Mouse (Mus musculus) gastrocnemius, postnatal 25 days (tissue): ENCODE measurements around the gene Msh2. TPM values are rescaled to one million over a fixed set of nuclear protein-coding genes. Genes with fewer than 3 reads are reported as not detected.
"Not testable (repeated sequence)": the region's sequence is repeated elsewhere in the genome, so short reads cannot be mapped to it uniquely, and the experiment has no call there.

Experiments used
- DNase-seq: peaks from one replicate; pipeline ENCODE4 v3.0.0; 2022
- long read RNA-seq, 2 experiments: library from polyadenylated mRNA; stranded (forward); transcript quantifications; one replicate each; pipeline ENCODE4 v2.0.0; 2021
- total RNA-seq, 2 experiments: library from RNA; stranded (reverse); gene quantifications; 1 replicate in 1 of 2; 2 replicates in 1 of 2; pipeline ENCODE4 v1.2.3; 2021

Gene Msh2
- 1 to 10 TPM; 7.8 to 9.5 TPM for total RNA-seq
- long read RNA-seq, experiment 1, partial matches to known transcripts, result 2 of 6 reads
- long read RNA-seq, experiment 1, other reads (novel, unspliced or antisense), result 0 of 6 reads
- long read RNA-seq, experiment 2, transcript Msh2-201 (16 exons, 3,283 nt), result major isoform, 21 of 28 reads
- long read RNA-seq, experiment 2, partial matches to known transcripts, result 3 of 28 reads
- long read RNA-seq, experiment 2, other reads (novel, unspliced or antisense), result 4 of 28 reads

DNA sequence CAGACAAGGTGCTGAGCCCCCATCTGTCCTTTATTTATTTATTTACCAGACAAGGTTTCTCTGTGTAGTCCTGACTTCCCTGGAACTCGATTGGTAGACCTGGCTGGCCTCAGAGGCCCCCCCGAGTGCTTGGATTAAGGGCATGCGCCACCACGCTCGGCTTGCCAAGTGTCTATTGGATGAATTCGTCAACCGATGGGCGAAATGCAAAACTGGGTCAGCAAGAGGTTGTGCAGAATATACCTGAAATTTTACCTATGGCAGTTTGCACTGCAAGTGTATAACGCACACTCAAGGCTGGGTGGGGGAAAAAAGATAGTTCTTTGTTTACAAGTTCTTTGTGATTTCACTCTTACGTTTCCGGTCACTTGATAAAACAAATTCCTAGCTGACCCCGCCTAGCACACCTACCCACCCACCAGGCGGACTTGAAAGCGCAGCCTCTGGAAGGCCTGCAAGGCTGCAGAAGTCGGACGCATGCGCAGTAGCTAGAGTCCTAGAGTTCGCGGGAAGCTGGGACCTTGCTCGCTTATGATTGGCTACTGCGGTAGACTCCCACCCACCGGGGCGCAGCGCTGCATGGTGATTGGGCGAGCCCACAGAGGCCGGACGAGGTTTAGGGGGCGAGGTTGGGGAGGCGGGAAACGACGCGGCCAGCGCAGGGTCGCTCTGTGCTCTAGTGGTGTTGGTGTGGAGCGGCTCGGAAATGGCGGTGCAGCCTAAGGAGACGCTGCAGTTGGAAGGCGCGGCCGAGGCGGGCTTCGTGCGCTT, at the start of gene Msh2:
Msh2 (plus strand) TSS at position 441 of the 771 bp plus-strand sequence.
- DNase-seq, result peak; percentile 97

DNA sequence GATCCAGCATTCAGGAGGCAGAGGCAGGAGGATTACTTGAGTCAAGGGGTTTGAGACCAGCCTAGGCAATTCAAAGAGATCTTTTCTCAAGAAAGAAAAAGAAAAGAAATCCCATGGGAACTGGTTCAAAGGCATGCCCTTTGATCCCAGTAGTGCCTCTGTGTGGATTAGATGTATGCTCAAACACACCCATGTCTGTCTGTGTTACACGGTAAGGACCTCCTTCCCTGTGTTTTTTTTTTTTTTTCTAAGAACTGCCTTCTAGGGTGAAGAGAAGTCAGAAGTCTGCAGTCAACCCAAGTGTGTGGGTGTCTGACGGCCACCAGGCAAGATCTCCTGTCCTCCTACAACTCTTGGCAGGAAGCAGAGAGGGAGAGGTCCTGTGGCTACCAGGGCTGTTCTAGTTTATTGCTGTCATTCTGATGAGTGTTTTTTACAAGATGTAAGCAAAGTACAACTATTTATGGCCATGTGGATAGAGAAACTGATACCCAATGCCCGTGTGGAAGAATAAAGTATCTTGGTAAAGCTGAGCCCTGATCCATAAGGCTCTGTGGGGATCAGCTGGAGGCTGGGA, 46.5 kb upstream of the Msh2 start:
- DNase-seq, result no peak

DNA sequence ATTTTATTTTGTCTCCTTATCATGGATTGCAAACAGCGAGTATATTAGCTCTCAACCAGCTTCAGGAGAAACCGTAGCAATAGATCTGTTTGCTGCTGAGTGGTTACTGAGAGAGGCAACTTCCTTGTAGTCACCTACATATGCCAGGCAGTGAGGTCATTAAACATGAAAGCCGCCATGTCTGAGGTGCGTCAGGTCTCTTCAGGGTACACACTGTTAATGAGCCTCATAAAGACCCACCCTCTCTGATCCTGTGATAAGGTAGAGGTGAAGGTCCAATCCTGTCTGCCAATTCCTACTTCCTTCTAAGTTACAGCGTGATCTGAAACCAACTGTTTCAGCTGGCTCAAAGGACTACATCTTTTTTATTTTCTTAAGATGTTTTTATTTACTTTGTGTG, 44.0 kb upstream of the Msh2 start:
- no peak for DNase-seq

DNA sequence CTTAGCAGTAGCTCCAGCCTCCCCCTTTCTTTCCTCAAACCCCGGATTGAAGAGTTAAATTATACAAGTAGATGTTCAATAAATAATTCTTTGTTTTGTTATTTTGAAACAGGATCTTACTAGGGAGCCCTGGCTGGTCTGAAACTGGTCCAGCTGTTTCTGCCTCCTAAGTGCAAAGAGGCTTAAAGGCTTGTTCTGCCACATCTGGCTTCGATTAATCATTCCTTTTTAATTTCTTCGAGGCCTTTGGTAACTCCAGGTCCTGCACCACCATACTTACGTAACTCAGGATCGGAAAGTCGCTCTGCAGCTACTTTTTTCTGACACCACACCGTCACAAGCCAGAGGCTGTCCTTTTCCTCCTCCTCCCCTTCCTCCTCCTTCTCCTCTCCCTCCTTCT, 43.4 kb upstream of the Msh2 start:
- no peak for DNase-seq

DNA sequence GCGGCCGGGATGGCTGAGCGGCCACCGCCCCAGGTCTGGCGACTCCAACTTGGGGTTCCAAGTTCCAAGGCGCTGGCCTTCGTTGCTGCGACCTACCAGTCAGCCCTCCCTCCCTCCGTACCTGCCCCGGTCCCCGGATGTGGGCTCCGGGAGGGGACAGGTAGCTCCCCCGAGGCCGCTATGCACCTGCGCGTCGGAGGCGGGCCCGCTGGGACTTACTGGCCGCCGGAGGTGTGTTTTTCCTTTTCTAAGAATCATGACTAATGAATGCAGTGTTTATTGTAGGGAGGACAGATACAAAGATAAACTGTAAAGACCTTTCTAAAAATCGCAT, 35.1 kb upstream of the Msh2 start:
- no peak for DNase-seq

DNA sequence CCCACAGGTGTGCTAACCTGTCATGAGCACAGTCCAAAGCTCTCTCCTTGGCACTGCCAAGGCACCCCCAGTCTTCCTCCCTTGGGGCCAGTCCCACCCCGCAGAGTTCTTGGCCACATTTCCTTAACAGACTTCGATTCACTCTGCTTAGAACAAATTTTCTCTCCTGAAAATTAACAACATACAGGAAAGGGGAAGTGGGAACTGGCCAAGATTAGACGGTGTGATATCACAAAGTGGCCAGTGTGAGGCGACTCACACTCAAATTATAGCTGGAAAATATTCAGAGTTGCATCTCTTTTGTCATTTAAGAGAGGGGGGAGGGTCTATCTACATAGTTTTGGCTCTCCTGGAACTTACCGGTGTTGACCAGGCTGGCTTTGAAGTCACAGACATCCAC, 32.9 kb upstream of the Msh2 start:
- no peak for DNase-seq

DNA sequence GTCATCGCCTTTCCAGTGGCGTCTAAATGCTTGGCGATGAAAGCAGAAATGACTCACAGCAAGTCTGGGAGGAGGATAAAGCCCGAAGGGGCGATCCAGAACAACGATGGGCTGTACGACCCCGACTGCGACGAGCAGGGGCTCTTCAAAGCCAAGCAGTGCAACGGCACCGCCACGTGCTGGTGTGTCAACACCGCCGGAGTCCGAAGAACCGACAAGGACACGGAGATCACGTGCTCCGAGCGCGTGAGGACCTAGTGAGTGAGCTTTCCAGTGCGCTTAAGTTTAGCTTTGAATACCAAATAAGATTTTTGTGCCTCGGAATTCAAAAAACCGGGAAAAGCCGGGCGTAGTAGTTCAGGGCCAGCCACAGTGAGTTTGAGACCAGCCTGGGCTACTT, 31.9 kb upstream of the Msh2 start:
- DNase-seq, result no peak

DNA sequence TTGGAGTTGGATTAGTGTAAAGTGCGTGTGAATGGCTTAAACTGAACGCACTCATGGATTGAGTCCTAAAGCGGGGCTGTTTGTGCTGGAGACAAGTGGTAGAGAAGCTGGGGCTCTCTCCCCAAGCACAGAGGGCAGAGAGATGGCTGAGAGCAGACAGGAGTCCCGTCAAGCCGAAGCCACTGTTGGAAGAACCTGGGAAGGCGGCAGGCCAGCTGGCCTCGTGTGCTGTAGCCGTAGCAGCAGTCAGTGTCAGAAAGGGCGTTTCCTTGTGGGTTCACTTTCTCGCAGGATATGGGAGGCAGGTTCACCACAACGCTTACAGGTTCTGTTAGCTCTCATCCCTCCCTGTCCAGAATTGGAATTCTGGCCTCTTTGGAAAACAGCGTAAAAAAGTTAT, 31.1 kb upstream of the Msh2 start:
- DNase-seq, result no peak

DNA sequence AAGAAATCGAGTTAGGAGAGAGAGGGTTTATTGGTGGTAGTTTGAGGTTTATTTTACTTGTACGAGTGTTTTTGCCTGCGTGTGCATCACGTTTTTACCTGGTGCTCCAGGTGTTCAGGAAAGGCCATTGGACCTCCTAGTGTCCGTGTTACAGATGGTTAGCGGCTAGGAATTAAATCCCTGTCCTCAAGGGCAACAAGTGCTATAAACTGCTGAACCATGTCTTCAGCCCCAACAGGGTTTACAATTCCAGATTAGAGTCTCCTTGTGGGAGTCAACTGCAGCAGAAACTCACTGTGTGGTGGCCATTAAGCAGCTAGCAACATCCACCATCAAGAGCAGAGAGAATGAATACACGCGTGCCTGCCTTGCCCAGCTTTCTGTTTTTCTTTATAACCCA, 29.4 kb upstream of the Msh2 start:
- no peak for DNase-seq

DNA sequence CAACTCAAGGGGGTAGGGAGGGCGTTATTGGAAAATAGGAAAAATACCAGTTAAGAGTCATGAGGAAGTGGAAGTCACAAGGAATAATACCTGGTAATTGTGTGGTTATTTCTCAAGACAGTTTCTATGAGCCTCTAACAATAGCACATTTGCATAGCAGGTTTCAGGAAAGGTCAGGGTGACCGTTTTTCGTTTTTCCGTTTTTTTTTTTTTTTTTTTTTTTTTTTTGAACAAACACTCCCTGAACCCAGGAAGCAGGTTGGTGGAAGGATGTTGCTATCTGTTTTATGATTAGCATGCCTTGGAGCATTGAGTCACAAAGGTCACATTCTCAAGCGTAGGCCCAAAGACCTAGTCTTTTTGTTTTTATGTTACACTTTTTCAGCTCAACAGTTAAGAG, 16.5 kb upstream of the Msh2 start:
- DNase-seq, result not testable (repeated sequence)

DNA sequence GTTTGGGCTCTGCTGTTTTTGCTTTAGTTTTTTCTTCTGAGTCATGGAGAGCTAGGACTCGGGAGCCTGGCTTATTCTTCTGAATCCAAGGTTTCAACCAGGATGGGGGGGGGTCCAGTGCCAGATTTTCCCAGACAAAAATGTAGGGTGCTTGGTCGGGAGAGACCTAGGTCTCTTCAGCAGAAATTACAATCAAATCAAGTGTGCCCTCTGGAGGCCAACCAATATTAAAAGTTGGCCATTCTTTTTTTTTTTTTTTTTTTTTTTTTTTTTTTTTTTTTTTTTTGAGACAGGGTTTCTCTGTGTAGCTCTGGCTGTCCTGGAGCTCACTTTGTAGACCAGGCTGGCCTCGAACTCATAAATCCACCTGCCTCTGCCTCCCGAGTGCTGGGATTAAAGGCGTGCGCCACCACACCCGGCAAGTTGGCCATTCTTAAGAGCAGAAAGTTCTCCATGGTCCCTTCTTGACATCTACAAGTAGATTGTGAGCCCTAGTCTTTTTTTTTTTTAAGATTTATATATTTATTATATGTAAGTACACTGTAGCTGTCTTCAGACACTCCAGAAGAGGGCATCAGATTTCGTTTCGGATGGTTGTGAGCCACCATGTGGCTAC, 10.1 kb upstream of the Msh2 start:
- not testable (repeated sequence) for DNase-seq

DNA sequence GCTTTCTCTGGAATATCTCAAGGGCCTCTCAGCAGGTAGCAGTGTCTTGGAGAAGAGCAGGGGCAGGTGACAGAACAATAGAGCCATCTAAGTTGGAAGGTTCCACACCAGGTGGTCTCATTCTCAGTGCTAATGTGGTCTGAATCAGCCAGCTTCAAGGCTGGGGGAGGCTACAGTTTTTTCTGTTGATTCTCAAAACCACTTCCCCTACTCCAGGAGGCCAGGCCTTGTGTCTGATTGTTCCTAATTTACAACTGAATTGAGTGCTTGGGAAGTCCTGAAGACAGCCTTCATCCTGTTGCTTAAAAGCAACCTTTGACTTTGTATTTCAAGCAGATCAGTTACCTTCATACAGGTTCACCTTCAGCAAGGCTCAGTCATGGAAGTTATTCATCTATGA, 7.9 kb upstream of the Msh2 start:
- no peak for DNase-seq

DNA sequence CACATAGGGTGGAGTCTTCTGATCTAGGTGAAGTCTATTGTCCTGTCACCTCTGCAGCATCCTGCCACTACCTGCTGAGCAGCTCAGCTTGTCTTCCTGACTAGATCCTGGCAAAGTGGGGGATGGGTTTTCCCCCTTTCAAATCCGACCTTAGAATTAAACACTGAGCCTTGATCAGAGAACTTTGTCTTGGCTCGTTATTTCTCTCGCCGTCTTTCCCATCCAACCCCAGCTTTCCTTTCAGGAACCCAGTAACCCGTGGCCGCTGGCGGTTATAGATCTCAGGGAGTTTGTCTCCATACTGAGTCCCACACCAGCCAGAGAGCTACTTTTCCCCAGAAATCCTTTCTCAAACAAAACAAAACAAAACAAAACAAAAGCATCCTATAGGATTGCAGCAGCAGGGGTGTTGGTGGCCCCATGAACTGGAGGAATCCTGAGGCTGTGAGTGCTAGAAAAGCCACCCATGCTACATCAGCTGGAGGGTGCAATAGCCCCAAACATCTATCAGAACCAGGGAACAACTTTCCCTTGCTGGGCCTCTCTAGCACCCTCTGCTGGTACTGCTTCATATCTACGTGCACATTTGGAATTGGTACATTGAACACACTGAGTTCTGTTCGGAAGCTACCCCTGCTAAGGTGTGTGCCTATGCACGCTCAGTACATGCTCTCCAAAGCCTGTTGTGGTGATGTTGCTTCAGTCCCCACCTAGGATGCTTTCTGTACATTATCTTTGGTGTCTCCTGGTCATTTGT, 6.9 kb upstream of the Msh2 start:
- peak; percentile 16 for DNase-seq

DNA sequence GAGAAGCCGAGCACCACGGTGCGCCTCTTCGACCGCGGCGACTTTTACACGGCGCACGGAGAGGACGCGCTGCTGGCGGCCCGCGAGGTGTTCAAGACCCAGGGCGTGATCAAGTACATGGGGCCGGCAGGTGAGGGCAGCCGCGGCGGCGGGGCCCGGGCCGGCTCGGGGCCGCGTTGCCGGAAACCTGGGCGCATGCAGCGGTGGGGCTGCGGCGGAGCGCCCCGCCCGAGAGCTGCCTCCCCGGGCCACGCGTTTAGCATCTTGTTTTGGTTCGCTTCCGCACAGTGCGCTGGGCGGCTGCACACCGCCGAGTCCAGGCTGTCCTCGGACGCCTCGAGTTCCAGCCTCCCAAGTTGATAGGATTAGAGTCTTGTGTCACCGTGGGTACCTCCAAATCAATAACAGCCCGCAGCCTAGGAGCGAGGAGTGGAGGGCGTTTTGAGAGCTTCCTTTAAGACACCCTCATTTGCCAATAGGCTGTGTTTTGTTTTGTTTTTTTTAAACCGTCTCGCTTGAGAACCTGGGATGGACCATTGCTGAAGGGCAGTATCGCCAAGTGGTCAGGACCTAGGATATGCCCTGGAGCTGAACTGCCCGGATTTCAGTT, 652 bp downstream of the Msh2 start:
- DNase-seq, result no peak

DNA sequence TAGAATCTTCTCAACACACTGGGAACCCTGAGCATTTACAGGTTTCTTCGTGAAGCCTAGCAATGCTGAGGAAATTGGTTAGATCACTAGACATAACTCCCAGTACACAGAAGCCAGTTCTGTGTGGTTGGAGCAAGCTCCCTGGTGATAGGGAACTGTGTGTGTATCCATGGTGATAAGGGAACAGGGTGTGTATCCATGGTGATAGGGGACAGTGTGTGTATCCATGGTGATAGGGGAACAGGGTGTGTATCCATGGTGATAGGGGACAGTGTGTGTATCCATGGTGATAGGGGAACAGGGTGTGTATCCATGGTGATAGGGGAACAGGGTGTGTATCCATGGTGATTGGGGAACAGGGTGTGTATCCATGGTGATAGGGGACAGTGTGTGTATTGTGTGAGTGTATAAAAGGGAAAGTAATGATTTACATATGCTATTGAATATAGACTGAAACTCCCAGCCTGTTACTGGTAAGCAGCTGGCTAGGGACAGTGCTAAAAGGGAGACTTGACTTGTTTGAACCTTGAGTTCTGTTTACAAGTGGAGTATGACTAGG, 4.9 kb downstream of the Msh2 start:
- DNase-seq, result not testable (repeated sequence)

DNA sequence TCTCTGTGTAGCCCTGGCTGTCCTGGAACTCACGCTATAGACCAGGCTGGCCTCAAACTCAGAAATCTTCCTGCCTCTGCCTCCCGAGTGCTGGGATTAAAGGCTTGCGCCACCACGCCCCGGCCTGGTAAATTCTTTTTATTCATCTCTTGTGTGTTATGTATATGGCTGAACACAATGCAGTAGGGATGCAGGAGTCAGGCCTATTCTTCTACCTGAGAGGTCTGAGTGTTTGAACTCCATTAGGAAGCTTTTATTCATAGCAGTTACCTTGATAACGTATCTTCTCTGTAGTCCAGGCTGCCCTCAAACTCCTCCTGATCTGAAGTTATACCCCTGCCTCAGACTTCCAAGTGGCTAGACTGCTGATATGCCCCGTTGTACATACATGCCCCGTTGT, 5.5 kb downstream of the Msh2 start:
- no peak for DNase-seq

DNA sequence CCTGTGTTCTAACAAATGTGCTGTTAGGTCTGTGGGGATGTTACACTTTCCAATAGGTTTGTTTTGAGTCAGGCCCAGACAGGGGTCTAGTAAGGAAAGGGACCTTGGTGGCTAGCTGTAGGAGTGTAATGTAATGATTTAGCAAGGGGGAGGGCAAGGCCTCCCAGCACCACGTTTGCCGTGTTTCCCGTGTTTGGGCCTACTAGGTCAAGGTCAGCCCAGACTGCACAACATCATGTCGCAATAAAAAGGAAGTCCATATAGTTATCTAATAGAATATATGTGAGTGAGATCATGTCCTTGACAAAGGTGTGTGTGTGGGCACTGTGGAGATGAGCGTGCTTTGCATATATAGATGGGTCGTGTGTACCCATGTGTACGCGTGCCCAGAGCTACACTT, 17.1 kb downstream of the Msh2 start:
- DNase-seq, result no peak

DNA sequence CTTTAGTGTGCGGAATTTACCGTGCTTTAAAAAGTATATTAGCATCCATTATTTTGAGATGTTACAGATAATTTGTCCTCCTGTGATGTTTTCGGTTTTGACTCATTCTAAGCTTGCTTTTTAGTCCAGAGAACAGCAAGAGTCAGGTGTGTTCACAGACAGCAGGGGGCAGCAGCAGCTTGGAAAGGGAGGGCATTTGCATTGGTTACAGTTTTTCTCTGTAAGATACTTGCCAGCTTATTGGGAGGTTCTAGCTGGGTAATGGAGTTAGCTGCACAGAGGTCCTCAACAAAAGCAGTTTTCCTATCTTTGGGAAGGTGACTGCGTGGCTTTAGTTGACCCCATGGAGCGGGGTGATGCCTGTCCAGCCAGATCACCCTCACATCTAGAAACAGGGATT, 19.8 kb downstream of the Msh2 start:
- peak; percentile 18 for DNase-seq

DNA sequence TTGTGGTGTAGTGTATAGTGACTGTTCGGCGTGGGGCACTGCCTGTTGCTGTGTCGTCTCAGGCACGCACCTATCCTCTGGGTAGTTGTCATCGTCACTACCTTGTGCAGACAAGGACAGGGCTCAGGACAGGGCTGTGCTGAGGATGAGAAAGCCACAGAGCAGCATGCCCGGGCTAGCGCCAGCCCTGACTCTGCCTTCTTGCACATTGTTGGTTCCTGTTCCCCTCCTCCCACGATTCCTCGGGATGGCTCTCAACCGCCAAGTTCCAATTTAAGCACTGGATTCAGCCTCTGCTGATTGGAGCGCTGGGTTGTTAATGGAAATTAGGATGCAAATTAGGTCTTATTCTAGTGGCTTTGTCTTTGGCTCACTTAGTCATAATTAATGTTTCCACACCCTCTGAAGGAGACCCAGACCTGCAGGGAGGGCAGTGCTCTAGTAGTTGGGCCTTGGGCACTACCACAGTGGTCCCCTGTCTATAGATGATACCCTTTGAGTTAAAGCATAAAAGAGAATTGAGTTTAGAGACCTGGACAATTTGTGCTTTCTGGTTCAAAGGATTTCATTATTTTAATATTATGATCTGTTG, 23.8 kb downstream of the Msh2 start:
- DNase-seq, result no peak

DNA sequence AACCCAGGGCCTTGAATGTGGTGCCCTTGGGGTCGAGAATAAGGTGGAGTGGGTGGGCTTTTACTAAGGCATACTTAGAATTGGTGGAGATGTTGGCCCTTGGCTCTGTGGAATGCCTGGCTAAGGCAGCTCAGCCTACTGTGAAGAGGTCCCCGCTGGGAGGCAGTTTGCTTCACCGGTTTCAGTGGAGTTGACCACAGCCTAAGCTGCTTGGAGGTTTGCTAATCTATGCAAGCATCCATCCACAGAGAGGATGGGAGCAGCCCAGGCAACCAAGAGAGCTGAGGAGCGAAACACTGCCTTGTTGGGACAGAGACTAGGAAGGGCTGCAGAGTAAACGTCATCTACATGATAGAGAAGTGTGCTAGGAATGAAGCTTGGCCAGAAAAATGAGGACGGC, 24.7 kb downstream of the Msh2 start:
- DNase-seq, result no peak

DNA sequence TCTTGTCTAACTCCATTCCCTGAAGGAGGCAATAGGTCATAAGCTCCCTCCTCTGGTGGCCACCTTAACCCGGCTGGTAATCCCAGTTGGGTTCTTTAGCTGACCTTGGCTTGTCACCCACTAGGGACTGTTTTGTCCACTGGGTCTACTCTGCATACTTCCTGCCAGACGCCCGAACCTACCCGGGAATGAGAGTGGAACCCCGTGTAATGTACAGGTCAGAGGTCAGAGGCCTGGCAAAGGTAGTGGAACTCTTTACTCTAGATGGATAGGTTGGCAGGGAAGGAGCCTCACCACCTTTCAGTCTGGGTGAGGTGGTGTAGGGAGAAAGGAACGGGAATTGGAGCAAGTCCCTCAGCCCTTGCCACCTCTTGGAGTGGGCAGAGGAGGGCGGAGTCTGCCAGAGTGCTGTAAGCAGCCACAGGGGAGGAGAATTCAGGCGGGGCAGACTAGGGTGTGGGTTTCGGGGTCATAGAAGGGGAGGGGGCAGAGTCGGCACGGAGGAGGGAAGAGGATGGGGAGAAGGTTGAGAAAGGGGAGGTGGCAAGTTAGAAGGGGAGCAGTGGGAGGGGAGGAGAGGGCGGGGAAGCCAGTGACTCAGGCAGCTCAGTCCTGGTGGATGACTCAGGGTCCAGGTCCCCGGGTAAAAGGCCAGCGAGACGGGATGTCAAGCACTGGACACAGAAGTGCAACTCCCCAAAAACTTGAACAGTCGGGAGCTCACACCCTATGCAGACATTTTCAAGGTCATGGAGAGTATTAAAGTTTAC, 27.1 kb downstream of the Msh2 start:
- DNase-seq, result no peak
